Mouse (Mus musculus) embryonic facial prominence, embryonic 14.5 days (tissue): Measurements from ENCODE around the gene Traf2. TPM values are rescaled to one million over a fixed set of nuclear protein-coding genes. Genes with fewer than 3 reads are reported as not detected.

Experiments
- ATAC-seq: fragments of 200-750 bp; cut with Nextera tagmentation; 2 replicates; pipeline ENCODE4 v1.8.0; 2017; ENCODE audit warnings: low read depth, moderate number of reproducible peaks, moderate TSS enrichment
- DNase-seq: peaks from one replicate; pipeline ENCODE4 v3.0.0-alpha.2; 2015; ENCODE audit warnings: low spot score
- H3K27ac ChIP-seq: fragments of 300-500 bp; sonication (generic); replicated peaks from 2 replicates; pipeline ENCODE4 v1.5.1; 2014; ENCODE audit warnings: low read depth, mild to moderate bottlenecking, low read length, moderate library complexity
- H3K27me3 ChIP-seq: fragments of 300-500 bp; sonication (generic); replicated peaks from 2 replicates; pipeline ENCODE4 v1.6.1; 2014; ENCODE audit warnings: low read length; ENCODE audit not compliant: control insufficient read depth, insufficient read depth
- H3K36me3 ChIP-seq: fragments of 300-500 bp; sonication (generic); 2 replicates; pipeline ENCODE4 v1.6.1; 2014; ENCODE audit warnings: low read length, mixed read lengths; ENCODE audit not compliant: control insufficient read depth, insufficient read depth
- H3K4me1 ChIP-seq: fragments of 300-500 bp; sonication (generic); 2 replicates; pipeline ENCODE4 v1.6.1; 2014; ENCODE audit warnings: antibody characterized with exemption, low read length; ENCODE audit not compliant: control insufficient read depth, insufficient read depth
- H3K4me2 ChIP-seq: fragments of 300-500 bp; sonication (generic); 2 replicates; pipeline ENCODE4 v1.6.1; 2014; ENCODE audit warnings: low read depth, mild to moderate bottlenecking, low read length, moderate library complexity, mixed read lengths
- H3K4me3 ChIP-seq: fragments of 300-500 bp; sonication (generic); 2 replicates; pipeline ENCODE4 v1.5.1; 2014; ENCODE audit warnings: low read depth, mild to moderate bottlenecking, low read length
- H3K9ac ChIP-seq: fragments of 300-500 bp; sonication (generic); 2 replicates; pipeline ENCODE4 v1.6.1; 2014; ENCODE audit warnings: low read depth, mild to moderate bottlenecking, low read length, moderate library complexity, mixed read lengths
- H3K9me3 ChIP-seq: fragments of 300-500 bp; sonication (generic); 2 replicates; pipeline ENCODE4 v1.6.1; 2016; ENCODE audit warnings: low read length; ENCODE audit not compliant: control insufficient read depth
- WGBS: fragments of 180-500 bp; shearing (Covaris S2); extraction: QIAGEN DNeasy Blood & Tissue Kit; methylation state at CpG from one replicate; pipeline ENCODE4 v1.1.7; 2014; 5-methylcytosine and 5-hydroxymethylcytosine counted together
- polyA plus RNA-seq: library from polyadenylated mRNA; unstranded; fragments of >200 nt; fragmentation: Nextera tagmentation; extraction: Ambion mirVana; gene quantifications from 2 replicates; pipeline ENCODE4 v1.2.1, GENCODE M21; 2014

The Traf2 gene
- polyA plus RNA-seq, 1 experiment from 2014 or later: 30.0 TPM

GRCm38 (mm10) chr2:25583120-25583481 lies 36.4 kb upstream of the Traf2 start:
- Histone ChIP-seq H3K4me2 (no peak overlapping the region), H3K27me3 (peaks cover 30% of the 10 kb centered on the region), H3K36me3 (peaks cover 51% of the 10 kb centered on the region), H3K27ac (no peak overlapping the region), H3K4me3 (no peak overlapping the region), H3K9ac (no peak overlapping the region), H3K9me3 (no peaks in the 10 kb centered on the region), H3K4me1 (peaks cover 8% of the 10 kb centered on the region; the same call in 1 of the 2 replicates)
- DNase-seq (no peak), ATAC-seq (no peak)
- WGBS: 80% methylated on average over 5 of the region's 6 CpGs

GRCm38 (mm10) chr2:25582466-25583119 lies 35.9 kb upstream of the Traf2 start:
- DNase-seq (no peak), ATAC-seq (no peak)
- Histone ChIP-seq H3K4me2 (no peak overlapping the region), H3K9me3 (no peaks in the 10 kb centered on the region), H3K4me3 (no peak overlapping the region), H3K36me3 (peaks cover 47% of the 10 kb centered on the region), H3K27ac (no peak overlapping the region), H3K9ac (no peak overlapping the region), H3K27me3 (peaks cover 35% of the 10 kb centered on the region), H3K4me1 (peaks cover 13% of the 10 kb centered on the region; the same call in 1 of the 2 replicates)
- WGBS: 52% methylated on average over 12 of the region's 12 CpGs

- peaks cover 40% of the 10 kb centered on the region for H3K36me3 ChIP-seq
- H3K4me2 ChIP-seq: peak overlapping the region; percentile 64
- H3K9ac ChIP-seq: no peak overlapping the region
- ATAC-seq (0 out of 2 replicates have a peak, but pooled peaks have one; percentile 4), DNase-seq (no peak)
- H3K9me3 ChIP-seq: no peaks in the 10 kb centered on the region
- H3K4me3 ChIP-seq: no peak overlapping the region
- peaks cover 42% of the 10 kb centered on the region for H3K27me3 ChIP-seq
- no peak overlapping the region for H3K27ac ChIP-seq
- H3K4me1 ChIP-seq: peaks cover 17% of the 10 kb centered on the region; the same call in 1 of the 2 replicates
- WGBS: 40% methylated on average over 6 of the region's 6 CpGs
These were observed 35.2 kb upstream of the Traf2 start for GRCm38 (mm10) chr2:25581901-25582301.

GRCm38 (mm10) chr2:25581294-25581864 lies 34.6 kb upstream of the Traf2 start, which contains the start of gene Ajm1:
TSS of gene Ajm1 (minus strand) at chr2:25581757.
- no peak within 1 kb of the TSS for H3K27ac ChIP-seq

GRCm38 (mm10) chr2:25580621-25581101 lies 33.9 kb upstream of the Traf2 start:
- peaks cover 50% of the 10 kb centered on the region for H3K27me3 ChIP-seq
- H3K4me1 ChIP-seq: peaks cover 20% of the 10 kb centered on the region
- no peak overlapping the region for H3K27ac ChIP-seq
- H3K9me3 ChIP-seq: no peaks in the 10 kb centered on the region
- H3K4me3 ChIP-seq: peak overlapping the region; percentile 35
- WGBS: 36% methylated on average over 6 of the region's 6 CpGs
- ATAC-seq (no peak), DNase-seq (no peak)
- peaks cover 31% of the 10 kb centered on the region for H3K36me3 ChIP-seq
- peak overlapping the region; percentile 64; the same call in 1 of the 2 replicates for H3K4me2 ChIP-seq
- H3K9ac ChIP-seq: no peak overlapping the region

More at GRCm38 (mm10) chr2:25581294-25581864, 34.6 kb upstream of the Traf2 start, which contains the start of gene Ajm1:
- H3K36me3 ChIP-seq: peaks cover 35% of the 10 kb centered on the region
- H3K4me2 ChIP-seq: peak within 1 kb of the TSS; percentile 64
- WGBS: 8% methylated on average over 19 of the region's 19 CpGs
- no peaks in the 10 kb centered on the region for H3K9me3 ChIP-seq
- ATAC-seq: peak; percentile 85
- peak within 1 kb of the TSS; percentile 35 for H3K4me3 ChIP-seq
- H3K27me3 ChIP-seq: peaks cover 47% of the 10 kb centered on the region
- peaks cover 17% of the 10 kb centered on the region; the same call in 1 of the 2 replicates for H3K4me1 ChIP-seq
- 0 out of 2 replicates have a peak within 1 kb of the TSS, but pooled peaks have one; percentile 2 for H3K9ac ChIP-seq
- peak; percentile 67 for DNase-seq

GRCm38 (mm10) chr2:25579737-25580460 lies 33.2 kb upstream of the Traf2 start:
- no peak for ATAC-seq
- Histone ChIP-seq H3K4me1 (peaks cover 23% of the 10 kb centered on the region), H3K27ac (no peak overlapping the region), H3K36me3 (peaks cover 24% of the 10 kb centered on the region), H3K27me3 (peaks cover 50% of the 10 kb centered on the region), H3K9ac (peak overlapping the region; percentile 38; the same call in 1 of the 2 replicates), H3K9me3 (no peaks in the 10 kb centered on the region), H3K4me3 (peak overlapping the region; percentile 25), H3K4me2 (peak overlapping the region; percentile 35)
- 5% methylated on average over 25 of the region's 27 CpGs for WGBS
- DNase-seq: peak; percentile 46

GRCm38 (mm10) chr2:25578796-25579736 lies 32.3 kb upstream of the Traf2 start:
- H3K27ac ChIP-seq: no peak overlapping the region
- 9% methylated on average over 43 of the region's 77 CpGs for WGBS
- peaks cover 24% of the 10 kb centered on the region for H3K4me1 ChIP-seq
- H3K4me3 ChIP-seq: peak overlapping the region; percentile 26
- H3K27me3 ChIP-seq: peaks cover 50% of the 10 kb centered on the region
- H3K9me3 ChIP-seq: no peaks in the 10 kb centered on the region
- DNase-seq (no peak), ATAC-seq (no peak)
- H3K9ac ChIP-seq: peak overlapping the region; percentile 38; the same call in 1 of the 2 replicates
- H3K36me3 ChIP-seq: peaks cover 15% of the 10 kb centered on the region
- peak overlapping the region; percentile 46 for H3K4me2 ChIP-seq
